Mouse (Mus musculus) forebrain, embryonic 10.5 days (tissue): ENCODE results near the gene Irak3. TPM values are rescaled to one million over a fixed set of nuclear protein-coding genes. Genes with fewer than 3 reads are reported as not detected.

Experiments
- DNase-seq: peaks from one replicate; pipeline ENCODE4 v3.0.0-alpha.2; 2017; ENCODE audit warnings: low spot score; ENCODE audit errors: extremely low spot score
- H3K27ac ChIP-seq: fragments of 300-500 bp; sonication (generic); 2 replicates; pipeline ENCODE4 v1.5.1; 2016; ENCODE audit warnings: mild to moderate bottlenecking
- H3K27me3 ChIP-seq: fragments of 300-500 bp; sonication (generic); 2 replicates; pipeline ENCODE4 v1.6.1; 2016; ENCODE audit warnings: mild to moderate bottlenecking; ENCODE audit not compliant: poor library complexity, severe bottlenecking
- H3K36me3 ChIP-seq: fragments of 300-500 bp; sonication (generic); replicated peaks from 2 replicates; pipeline ENCODE4 v1.6.1; 2016; ENCODE audit warnings: mild to moderate bottlenecking, moderate library complexity
- H3K4me1 ChIP-seq: fragments of 300-500 bp; sonication (generic); 2 replicates; pipeline ENCODE4 v1.6.1; 2016
- H3K4me3 ChIP-seq: fragments of 300-500 bp; sonication (generic); 2 replicates; pipeline ENCODE4 v1.5.1; 2016; ENCODE audit warnings: mild to moderate bottlenecking, moderate library complexity
- H3K9me3 ChIP-seq: fragments of 300-500 bp; sonication (generic); 2 replicates; pipeline ENCODE4 v1.6.1; 2016; ENCODE audit warnings: mild to moderate bottlenecking, moderate library complexity
- WGBS: fragments of 180-500 bp; shearing (Covaris S2); methylation state at CpG from one replicate; pipeline ENCODE4 v1.1.7; 2016; 5-methylcytosine and 5-hydroxymethylcytosine counted together
- polyA plus RNA-seq: library from polyadenylated mRNA; unstranded; fragments of >200 nt; fragmentation: Nextera tagmentation; extraction: Ambion mirVana; gene quantifications from 2 replicates; pipeline ENCODE4 v1.2.1, GENCODE M21; 2016

Irak3 gene
- 0.17 and 0.50 TPM in 2 replicates for polyA plus RNA-seq

- H3K9me3 ChIP-seq = no peaks in the 10 kb centered on the region
- peak; percentile 83 for DNase-seq
- WGBS = under 1% methylated on average over 13 of the region's 13 CpGs
- H3K4me1 ChIP-seq = peaks cover 12% of the 10 kb centered on the region
- peak within 1 kb of the TSS; percentile 54 for H3K27ac ChIP-seq
- peak within 1 kb of the TSS; percentile 56 for H3K4me3 ChIP-seq
- no peaks in the 10 kb centered on the region for H3K36me3 ChIP-seq
- peaks cover 51% of the 10 kb centered on the region for H3K27me3 ChIP-seq
Measured at GRCm38 (mm10) chr10:120201961-120202402, at the start of gene Irak3. Gene Irak3, minus strand, starts transcription at chr10:120202130.

GRCm38 (mm10) chr10:120250911-120251683, 49.2 kb upstream of the Irak3 start:
- Histone ChIP-seq H3K27me3 (no peaks in the 10 kb centered on the region), H3K27ac (no peak overlapping the region), H3K9me3 (peaks cover 2% of the 10 kb centered on the region; the same call in 1 of the 2 replicates), H3K4me1 (peaks cover 34% of the 10 kb centered on the region), H3K4me3 (no peak overlapping the region), H3K36me3 (no peaks in the 10 kb centered on the region)
- 70% methylated on average over 11 of the region's 11 CpGs for WGBS
- no peak for DNase-seq

- H3K36me3 ChIP-seq = no peaks in the 10 kb centered on the region
- no peak overlapping the region for H3K4me3 ChIP-seq
- H3K27me3 ChIP-seq = no peaks in the 10 kb centered on the region
- 51% methylated on average over 9 of the region's 9 CpGs for WGBS
- peaks cover 20% of the 10 kb centered on the region for H3K4me1 ChIP-seq
- peak overlapping the region; percentile 54 for H3K27ac ChIP-seq
- peaks cover 2% of the 10 kb centered on the region; the same call in 1 of the 2 replicates for H3K9me3 ChIP-seq
- DNase-seq = peak; percentile 47
Measured at GRCm38 (mm10) chr10:120246994-120247750, 45.2 kb upstream of the Irak3 start.

- Histone ChIP-seq H3K9me3 (peaks cover 2% of the 10 kb centered on the region; the same call in 1 of the 2 replicates), H3K36me3 (no peaks in the 10 kb centered on the region), H3K27me3 (no peaks in the 10 kb centered on the region), H3K4me3 (no peak overlapping the region), H3K4me1 (peaks cover 19% of the 10 kb centered on the region), H3K27ac (no peak overlapping the region)
- DNase-seq = no peak
- WGBS = 85% methylated on average over 5 of the region's 5 CpGs
Measured at GRCm38 (mm10) chr10:120245681-120246080, 43.8 kb upstream of the Irak3 start.

- Histone ChIP-seq H3K27ac (no peak overlapping the region), H3K27me3 (no peaks in the 10 kb centered on the region), H3K9me3 (no peaks in the 10 kb centered on the region), H3K4me3 (no peak overlapping the region), H3K36me3 (no peaks in the 10 kb centered on the region), H3K4me1 (peaks cover 24% of the 10 kb centered on the region)
- no peak for DNase-seq
- 67% methylated on average over 6 of the region's 6 CpGs for WGBS
Measured at GRCm38 (mm10) chr10:120242421-120242820, 40.5 kb upstream of the Irak3 start.

- no peaks in the 10 kb centered on the region for H3K27me3 ChIP-seq
- H3K4me1 ChIP-seq = peaks cover 16% of the 10 kb centered on the region
- DNase-seq = no peak
- whole genome bisulfite sequencing = 63% methylated on average over 6 of the region's 6 CpGs
- no peak overlapping the region for H3K27ac ChIP-seq
- no peak overlapping the region for H3K4me3 ChIP-seq
- no peaks in the 10 kb centered on the region for H3K36me3 ChIP-seq
- H3K9me3 ChIP-seq = no peaks in the 10 kb centered on the region
Measured at GRCm38 (mm10) chr10:120239476-120239875, 37.5 kb upstream of the Irak3 start.

- Histone ChIP-seq H3K27me3 (no peaks in the 10 kb centered on the region), H3K36me3 (no peaks in the 10 kb centered on the region), H3K4me1 (peaks cover 15% of the 10 kb centered on the region), H3K9me3 (no peaks in the 10 kb centered on the region), H3K4me3 (no peak overlapping the region), H3K27ac (no peak overlapping the region)
- no peak for DNase-seq
- 86% methylated on average over 8 of the region's 8 CpGs for WGBS
Measured at GRCm38 (mm10) chr10:120238241-120238640, 36.3 kb upstream of the Irak3 start.

GRCm38 (mm10) chr10:120236855-120237254, 34.9 kb upstream of the Irak3 start:
- WGBS = 89% methylated on average over 9 of the region's 9 CpGs
- no peak for DNase-seq
- no peak overlapping the region for H3K4me3 ChIP-seq
- peaks cover 12% of the 10 kb centered on the region for H3K36me3 ChIP-seq
- H3K27me3 ChIP-seq = no peaks in the 10 kb centered on the region
- H3K4me1 ChIP-seq = 0 out of 2 replicates have a peak, but pooled peaks cover 7% of the 10 kb centered on the region
- no peaks in the 10 kb centered on the region for H3K9me3 ChIP-seq
- no peak overlapping the region for H3K27ac ChIP-seq

GRCm38 (mm10) chr10:120233655-120234367, 31.9 kb upstream of the Irak3 start:
- no peak overlapping the region for H3K27ac ChIP-seq
- H3K9me3 ChIP-seq = no peaks in the 10 kb centered on the region
- H3K27me3 ChIP-seq = no peaks in the 10 kb centered on the region
- no peak overlapping the region for H3K4me3 ChIP-seq
- 0 out of 2 replicates have a peak, but pooled peaks cover 1% of the 10 kb centered on the region for H3K4me1 ChIP-seq
- WGBS = 36% methylated on average over 18 of the region's 18 CpGs
- DNase-seq = peak; percentile 65
- peaks cover 40% of the 10 kb centered on the region for H3K36me3 ChIP-seq

GRCm38 (mm10) chr10:120231718-120232117, 29.8 kb upstream of the Irak3 start:
- H3K9me3 ChIP-seq = no peaks in the 10 kb centered on the region
- WGBS = 26% methylated on average over 5 of the region's 5 CpGs

GRCm38 (mm10) chr10:120226871-120227661, 25.1 kb upstream of the Irak3 start, which contains the start of gene Llph:
Gene Llph, plus strand, starts transcription at chr10:120227070.
- H3K36me3 ChIP-seq = peaks cover 50% of the 10 kb centered on the region
- H3K27me3 ChIP-seq = no peaks in the 10 kb centered on the region
- H3K27ac ChIP-seq = peak within 1 kb of the TSS; percentile 87
- H3K9me3 ChIP-seq = no peaks in the 10 kb centered on the region
- WGBS = under 1% methylated on average over 57 of the region's 57 CpGs
- H3K4me3 ChIP-seq = peak within 1 kb of the TSS; percentile 92
- peak; percentile 85 for DNase-seq
- H3K4me1 ChIP-seq = peaks cover 19% of the 10 kb centered on the region

More at GRCm38 (mm10) chr10:120231718-120232117, 29.8 kb upstream of the Irak3 start:
- Histone ChIP-seq H3K27me3 (no peaks in the 10 kb centered on the region), H3K4me1 (peaks cover 17% of the 10 kb centered on the region), H3K36me3 (peaks cover 47% of the 10 kb centered on the region), H3K27ac (no peak overlapping the region), H3K4me3 (no peak overlapping the region)
- peak; percentile 63 for DNase-seq

- Histone ChIP-seq H3K27me3 (no peaks in the 10 kb centered on the region), H3K4me3 (no peak overlapping the region), H3K9me3 (no peaks in the 10 kb centered on the region), H3K36me3 (peaks cover 41% of the 10 kb centered on the region), H3K27ac (no peak overlapping the region), H3K4me1 (no peaks in the 10 kb centered on the region)
- DNase-seq = no peak
- WGBS = 91% methylated on average over 7 of the region's 7 CpGs
Measured at GRCm38 (mm10) chr10:120220776-120221175, 18.8 kb upstream of the Irak3 start.
